Comparison of ENCODE assay signal across 8 mouse cellular contexts in genomic region chr6:116006731-116007130, GRCm38 (mm10). TPM values are rescaled to one million over a fixed set of nuclear protein-coding genes. Genes with fewer than 3 reads are reported as not detected.
DNase-seq lines count a peak whose midpoint lies in the region; ATAC-seq lines count a peak whose summit lies in the region.

No protein-coding gene starts in this region.

- no peak overlapping the region for H3K27ac ChIP-seq in forebrain, embryonic 13.5 days
- no peak overlapping the region for H3K27ac ChIP-seq in forebrain, embryonic 16.5 days (ENCODE audit: low read length)
- peak overlapping the region; percentile 83 for H3K27ac ChIP-seq in kidney, embryonic 14.5 days (ENCODE audit: low read depth, low read length)

- no peak overlapping the region for H3K4me3 ChIP-seq in forebrain, embryonic 13.5 days
- no peak overlapping the region for H3K4me3 ChIP-seq in forebrain, embryonic 16.5 days (replicated peaks; ENCODE audit: low read length)
- no peak overlapping the region for H3K4me3 ChIP-seq in kidney, embryonic 14.5 days (ENCODE audit: low read length)

- peak; percentile 59 for DNase-seq in NIH3T3 (ENCODE audit: low read depth)
- DNase-seq in gastrocnemius, postnatal 36 days: peak; percentile 73 to 74
- peak; percentile 91 for DNase-seq in lung, postnatal 25 days (ENCODE audit: low spot score)
- DNase-seq in left cerebral cortex, adult 9 months (ENCODE audit: low spot score in 2 of 2): no peak
- DNase-seq in left cerebral cortex, adult 18-20 months (ENCODE audit: low spot score in 2 of 2): no peak

- H3K4me2 ChIP-seq in forebrain, embryonic 13.5 days: no peak overlapping the region
- no peak overlapping the region for H3K4me2 ChIP-seq in forebrain, embryonic 16.5 days (ENCODE audit: low read length)
- H3K4me2 ChIP-seq in kidney, embryonic 14.5 days (replicated peaks; ENCODE audit: low read depth, low read length): no peak overlapping the region

- H3K9ac ChIP-seq in forebrain, embryonic 13.5 days: 0 out of 2 replicates have a peak overlapping the region, but pooled peaks have one; percentile 8
- no peak overlapping the region for H3K9ac ChIP-seq in forebrain, embryonic 16.5 days (replicated peaks; ENCODE audit: low read depth, low read length)
- H3K9ac ChIP-seq in kidney, embryonic 14.5 days (ENCODE audit: low read depth, low read length): peak overlapping the region; percentile 23; the same call in 1 of the 2 replicates

- no peaks in the 10 kb centered on the region for H3K36me3 ChIP-seq in forebrain, embryonic 13.5 days (ENCODE audit: poor library complexity, severe bottlenecking)
- no peaks in the 10 kb centered on the region for H3K36me3 ChIP-seq in forebrain, embryonic 16.5 days (ENCODE audit: control insufficient read depth, insufficient read depth)
- H3K36me3 ChIP-seq in kidney, embryonic 14.5 days (ENCODE audit: control insufficient read depth, insufficient read depth, low read length): no peaks in the 10 kb centered on the region

- WGBS in forebrain, embryonic 13.5 days: 54% methylated on average over 9 of the region's 9 CpGs
- whole genome bisulfite sequencing in forebrain, embryonic 16.5 days: 63% methylated on average over 9 of the region's 9 CpGs
- 16% methylated on average over 9 of the region's 9 CpGs for WGBS in kidney, embryonic 14.5 days

- intact Hi-C loops in gastrocnemius, postnatal 36 days (cut with DNase I): loop anchor here (1.0 to 5.0 kb wide), 2 partner anchors 105 to 159 kb away; no protein-coding TSS in a partner anchor

- no peaks in the 10 kb centered on the region for H3K4me1 ChIP-seq in forebrain, embryonic 13.5 days
- H3K4me1 ChIP-seq in forebrain, embryonic 16.5 days (replicated peaks; ENCODE audit: control insufficient read depth, insufficient read depth, low read length): no peaks in the 10 kb centered on the region; the same call in 1 of the 2 replicates
- peaks cover 23% of the 10 kb centered on the region for H3K4me1 ChIP-seq in kidney, embryonic 14.5 days (ENCODE audit: control insufficient read depth, insufficient read depth, low read length)

- no peaks in the 10 kb centered on the region for H3K9me3 ChIP-seq in forebrain, embryonic 13.5 days (replicated peaks)
- no peaks in the 10 kb centered on the region for H3K9me3 ChIP-seq in forebrain, embryonic 16.5 days (ENCODE audit: control insufficient read depth, low read length)
- no peaks in the 10 kb centered on the region for H3K9me3 ChIP-seq in kidney, embryonic 14.5 days (ENCODE audit: control insufficient read depth, low read length)

- ATAC-seq in forebrain, embryonic 13.5 days: no peak
- ATAC-seq in forebrain, embryonic 16.5 days: no peak
- ATAC-seq in kidney, embryonic 14.5 days (ENCODE audit: low FRiP score, low TSS enrichment): peak; percentile 5; the same call in 1 of the 2 replicates

- H3K27me3 ChIP-seq in forebrain, embryonic 13.5 days: no peaks in the 10 kb centered on the region
- H3K27me3 ChIP-seq in forebrain, embryonic 16.5 days (replicated peaks; ENCODE audit: control insufficient read depth, insufficient read depth, low read length): no peaks in the 10 kb centered on the region
- H3K27me3 ChIP-seq in kidney, embryonic 14.5 days (ENCODE audit: control insufficient read depth, insufficient read depth, low read length): no peaks in the 10 kb centered on the region

RNA-seq across cellular contexts. Expression of gene Plxnd1, which starts 11.9 kb away (rescaled TPM):
- polyA plus RNA-seq in forebrain, embryonic 13.5 days (2015; fragmentation: Nextera tagmentation; extraction: Ambion mirVana): 14.3 and 19.7 TPM in 2 replicates
- 19.4 and 19.8 TPM in 2 replicates for polyA plus RNA-seq in forebrain, embryonic 16.5 days (2015; fragmentation: Nextera tagmentation; extraction: Ambion mirVana)
- 10 to 100 TPM; 19.0 to 21.8 TPM for total RNA-seq in gastrocnemius, postnatal 36 days (2021)
- polyA plus RNA-seq in kidney, embryonic 14.5 days (2014; fragmentation: Nextera tagmentation; extraction: Ambion mirVana): 58.3 and 62.7 TPM in 2 replicates
- total RNA-seq in left cerebral cortex, adult 18-20 months (2021): 100 to 1,000 TPM; 103 to 123 TPM

Comparison
In these comparisons a context has a peak if more than half of its experiments do, and no peak if none do; other contexts are left out.
1. DNase-seq: peak in NIH3T3 (single experiment), gastrocnemius, postnatal 36 days (2 of 2) and lung, postnatal 25 days (single experiment); none in left cerebral cortex, adult 9 months (0 of 2) and left cerebral cortex, adult 18-20 months (0 of 2).